Mouse (Mus musculus): ENCODE measurements around the gene Cdk16. TPM values are rescaled to one million over a fixed set of nuclear protein-coding genes. Genes with fewer than 3 reads are reported as not detected.

Gene Cdk16
- 100 to 1,000 TPM; 145 to 176 TPM for total RNA-seq (2021)
- 244 and 254 TPM in 2 replicates for polyA plus RNA-seq (2012; rRNA removed)
- long read RNA-seq, transcript Cdk16-201 (16 exons, 3,120 nt), result major isoform, 104 of 160 reads
- long read RNA-seq, partial matches to known transcripts, result 8 of 160 reads
- long read RNA-seq, other reads (novel, unspliced or antisense), result 48 of 160 reads

GRCm38 (mm10) chrX:20687519-20688067 is at the start of gene Cdk16:
TSS of gene Cdk16 (plus strand) at chrX:20687954.
- DNase-seq, result peak; percentile 92

DNA sequence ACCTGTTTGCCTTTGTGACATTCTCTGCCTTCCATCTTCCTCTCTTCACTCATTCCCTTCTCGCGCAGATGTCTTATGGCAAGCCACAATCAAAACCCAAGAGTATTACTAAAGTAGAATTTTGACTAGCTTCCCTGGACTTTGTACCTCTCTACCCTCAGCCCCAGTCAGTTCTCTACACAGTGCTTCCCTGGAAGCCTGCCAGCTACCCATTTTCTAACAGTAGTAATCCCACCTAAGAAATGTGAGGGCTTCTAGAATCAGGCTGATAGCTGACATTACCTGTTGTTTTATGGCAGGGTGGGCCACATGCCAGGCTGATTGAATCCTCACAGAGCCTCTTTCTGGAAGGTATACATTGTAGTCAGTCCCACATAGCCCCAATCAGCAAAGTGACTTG is 49.6 kb upstream of the Cdk16 start:
- DNase-seq, result no peak

GRCm38 (mm10) chrX:20644780-20645179 is 43.0 kb upstream of the Cdk16 start:
- DNase-seq, result peak; percentile 20

DNA sequence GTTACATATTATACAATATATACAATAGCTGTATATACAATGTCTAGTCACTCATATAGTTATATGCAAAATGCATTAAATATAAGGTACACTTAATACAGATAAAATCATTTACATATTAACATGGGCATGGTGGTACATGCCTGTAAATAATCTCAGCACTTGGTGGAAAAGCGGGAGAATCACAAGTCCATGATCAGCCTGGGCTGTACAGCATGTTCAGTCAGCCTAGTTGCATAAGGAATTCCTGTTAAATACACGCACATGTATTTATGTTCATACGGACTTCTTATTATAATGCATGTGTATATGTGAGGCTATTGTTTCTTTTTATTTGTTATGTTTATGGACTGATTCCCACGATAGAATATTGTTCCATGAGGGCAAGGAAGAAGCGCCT is 30.2 kb upstream of the Cdk16 start:
- DNase-seq, result no peak

GRCm38 (mm10) chrX:20658026-20658652 is 29.6 kb upstream of the Cdk16 start, which contains the start of gene Uba1:
TSS of gene Uba1 (plus strand) at chrX:20658326.
- peak; percentile 85 for DNase-seq

- DNase-seq, result peak; percentile 18
Observed at GRCm38 (mm10) chrX:20658891-20659406, 28.8 kb upstream of the Cdk16 start.

- DNase-seq, result no peak
Observed at GRCm38 (mm10) chrX:20662317-20662715, 25.4 kb upstream of the Cdk16 start.

DNA sequence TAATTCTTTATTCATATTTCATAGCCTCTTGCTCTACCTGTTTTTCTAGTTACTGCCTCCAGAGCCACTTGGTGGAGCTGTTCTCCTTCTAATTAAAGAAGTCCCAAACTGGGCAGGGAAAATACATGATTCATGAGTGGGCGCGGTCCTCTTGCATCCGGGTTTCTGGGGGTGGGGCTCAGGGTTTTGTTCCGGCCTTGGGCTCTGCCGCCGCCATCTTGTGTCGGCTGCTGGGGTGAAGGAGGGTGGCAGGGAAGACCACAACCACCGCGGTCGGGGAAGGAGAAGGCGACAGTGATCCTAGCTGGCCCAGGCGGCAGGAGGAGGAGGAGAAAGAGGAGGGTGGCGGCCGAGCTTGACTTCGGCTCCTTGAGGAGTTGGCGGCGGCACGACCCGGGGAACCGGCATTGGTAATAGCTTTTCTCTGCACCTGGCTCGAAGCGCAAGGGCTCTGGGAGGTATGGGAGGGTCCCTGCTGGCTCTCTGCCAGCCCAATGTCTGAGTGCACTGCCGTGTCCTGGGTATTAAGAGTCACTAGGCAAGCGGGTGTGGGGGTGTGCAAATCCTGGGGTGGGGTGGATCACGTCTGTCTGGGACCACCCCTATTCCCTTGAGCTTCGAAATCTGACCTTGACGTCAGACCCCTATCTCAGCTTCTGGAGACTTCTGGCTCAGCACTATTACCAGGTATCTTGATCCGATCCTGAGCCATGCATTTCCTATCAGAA is 24.9 kb upstream of the Cdk16 start:
- peak; percentile 88 for DNase-seq

DNA sequence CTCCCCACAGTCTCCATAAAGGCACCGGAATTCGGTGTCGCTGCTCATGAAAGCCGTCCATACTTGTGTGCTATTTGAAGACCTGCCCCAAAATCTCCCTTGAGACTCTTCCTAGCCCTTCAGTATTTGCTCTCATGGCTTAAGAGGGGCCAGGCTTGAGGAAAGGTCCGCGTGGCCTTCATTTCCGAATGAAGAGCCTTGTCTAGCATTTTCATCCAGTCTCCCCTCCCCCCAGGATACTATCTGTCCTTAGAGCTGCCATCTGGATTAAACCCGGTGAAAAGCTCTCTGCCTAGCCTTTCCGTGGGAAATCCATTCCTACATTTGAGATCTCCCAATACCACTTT is 24.3 kb upstream of the Cdk16 start:
- DNase-seq, result no peak

DNA sequence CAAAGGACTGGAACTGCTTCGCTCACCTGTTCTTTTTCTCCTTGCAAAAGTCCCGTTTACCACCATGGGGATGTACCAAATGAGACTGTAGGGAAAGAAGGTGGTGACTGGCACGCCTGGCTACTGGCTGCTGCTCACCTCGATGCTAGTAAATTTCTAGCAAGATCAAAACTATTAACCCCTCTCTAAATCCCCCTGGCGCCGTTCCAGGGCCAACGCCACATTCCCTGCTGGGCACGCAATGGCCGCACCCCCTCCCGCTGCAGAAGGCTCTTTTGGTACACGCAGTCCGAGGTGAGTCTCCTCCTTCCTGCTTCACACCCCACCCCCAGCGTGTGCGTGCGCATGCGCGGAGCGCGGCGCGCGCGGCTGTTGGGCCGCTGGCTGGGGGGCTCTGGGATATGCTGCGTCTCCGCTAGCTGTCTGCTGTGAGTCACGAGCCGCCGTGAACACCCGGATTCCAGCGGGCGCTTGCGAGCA is 354 bp downstream of the Cdk16 start:
- DNase-seq, result peak; percentile 91

DNA sequence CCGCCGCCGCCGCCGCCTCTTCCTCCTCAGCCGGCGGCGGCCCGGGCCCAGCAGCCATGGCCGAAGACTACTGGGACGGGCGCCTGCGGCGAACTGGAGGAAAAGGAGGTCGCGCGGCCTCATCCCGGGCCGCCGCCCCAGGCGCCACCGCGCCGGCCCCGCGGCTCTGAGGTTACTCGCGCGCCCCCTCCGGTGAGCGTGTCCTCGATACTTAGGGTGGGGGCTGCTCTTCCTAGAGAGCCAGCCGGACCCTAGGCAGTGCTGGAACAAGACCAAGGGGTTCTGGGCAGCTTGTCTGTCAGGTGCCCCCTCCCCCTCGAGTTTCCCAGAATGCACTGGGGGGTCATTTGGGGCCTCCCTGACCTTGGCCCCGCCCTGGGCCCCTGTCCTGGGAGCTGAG is 861 bp downstream of the Cdk16 start:
- peak; percentile 67 for DNase-seq

DNA sequence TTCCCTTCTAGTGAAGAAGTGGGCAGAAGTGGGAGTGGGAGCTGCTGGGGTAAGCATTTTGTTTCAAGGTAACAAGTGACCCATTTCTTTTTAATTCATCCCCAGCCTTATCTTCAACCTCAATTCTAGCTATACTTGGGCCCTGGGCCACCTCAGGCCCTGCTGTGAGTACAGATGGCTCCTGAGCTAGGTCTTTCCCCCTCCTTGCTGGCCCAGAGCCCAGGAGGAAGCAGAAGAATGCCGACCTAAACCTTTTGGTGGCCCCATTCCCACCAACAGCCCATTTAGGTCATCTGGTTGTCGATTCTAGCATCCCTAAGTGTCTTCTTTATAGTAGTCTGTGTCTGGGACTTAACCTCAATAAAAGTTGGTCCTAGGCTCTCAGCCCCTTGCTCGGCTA is 3.8 kb downstream of the Cdk16 start:
- no peak for DNase-seq

- no peak for DNase-seq
Observed at GRCm38 (mm10) chrX:20692616-20693015, 4.9 kb downstream of the Cdk16 start.

- DNase-seq, result no peak
Observed at GRCm38 (mm10) chrX:20695842-20696241, 8.1 kb downstream of the Cdk16 start.

- no peak for DNase-seq
Observed at GRCm38 (mm10) chrX:20703741-20704290, 16.1 kb downstream of the Cdk16 start, which contains the start of gene Usp11. TSS of gene Usp11 (plus strand) at chrX:20703906.

GRCm38 (mm10) chrX:20704295-20705082 is 16.7 kb downstream of the Cdk16 start:
- peak; percentile 84 for DNase-seq

DNA sequence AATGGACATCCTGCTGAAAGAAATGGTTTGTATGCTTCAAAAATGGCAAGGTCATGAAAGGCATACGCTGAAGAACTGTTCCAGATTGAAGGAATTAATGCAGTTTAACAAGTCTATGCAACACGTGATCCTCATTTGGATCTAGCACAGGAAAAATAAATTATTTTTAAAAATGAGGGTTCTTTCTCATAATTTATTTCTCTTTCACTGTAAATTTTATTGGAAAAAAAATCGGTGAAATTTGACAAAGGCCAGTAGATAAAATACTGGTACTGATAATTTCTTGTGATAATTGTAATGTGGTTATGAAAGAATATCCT is 17.3 kb downstream of the Cdk16 start:
- DNase-seq, result no peak

- no peak for DNase-seq
Observed at GRCm38 (mm10) chrX:20728681-20729080, 40.9 kb downstream of the Cdk16 start.

DNA sequence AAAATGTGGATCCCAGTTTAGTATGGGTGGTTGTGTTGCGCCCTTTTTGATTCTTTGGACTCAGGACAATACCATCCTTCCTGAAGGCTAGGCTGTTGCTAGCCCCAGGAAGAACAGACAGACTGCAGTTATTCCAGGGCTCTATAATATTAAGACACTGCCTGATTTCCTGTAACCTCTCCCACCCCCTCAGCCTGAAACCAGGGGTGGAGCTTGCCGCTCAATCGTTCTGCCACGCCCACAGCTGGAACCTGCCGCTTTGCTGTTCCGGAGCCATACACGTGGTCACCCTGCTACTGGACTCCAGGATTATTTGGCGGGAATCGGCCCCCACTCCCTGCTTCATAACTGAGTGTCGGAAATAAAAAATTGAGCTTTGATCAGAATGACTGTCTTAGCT is 42.3 kb downstream of the Cdk16 start:
- peak; percentile 63 for DNase-seq

- no peak for DNase-seq
Observed at GRCm38 (mm10) chrX:20736479-20736878, 48.7 kb downstream of the Cdk16 start.

DNA sequence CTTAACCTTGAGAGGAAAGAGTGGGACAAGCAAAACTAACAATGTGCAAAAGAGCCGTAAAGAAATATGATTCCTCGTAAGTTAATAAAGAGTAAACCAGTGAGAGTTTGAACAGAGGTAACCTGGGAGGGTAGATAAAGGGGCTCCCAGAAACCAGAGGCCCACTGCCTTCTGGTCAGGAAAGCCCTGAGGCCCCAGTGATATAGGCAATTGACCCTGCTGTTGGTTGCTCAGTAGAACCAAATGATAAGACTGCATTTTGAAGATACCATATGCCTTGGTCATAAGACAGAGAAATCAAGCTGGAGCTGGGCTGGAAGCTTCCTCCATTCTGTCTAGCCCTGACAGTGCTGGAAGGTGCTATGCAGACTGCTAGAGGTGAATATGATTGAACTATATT is 61.1 kb downstream of the Cdk16 start:
- DNase-seq, result no peak

Data from adrenal gland, adult 2 months (tissue).